Mouse (Mus musculus): Measurements from ENCODE around the gene Tk1. TPM values are rescaled to one million over a fixed set of nuclear protein-coding genes. Genes with fewer than 3 reads are reported as not detected.

Tk1 gene
- polyA plus RNA-seq, 1 experiment from 2014 or later, result 120 TPM

DNA sequence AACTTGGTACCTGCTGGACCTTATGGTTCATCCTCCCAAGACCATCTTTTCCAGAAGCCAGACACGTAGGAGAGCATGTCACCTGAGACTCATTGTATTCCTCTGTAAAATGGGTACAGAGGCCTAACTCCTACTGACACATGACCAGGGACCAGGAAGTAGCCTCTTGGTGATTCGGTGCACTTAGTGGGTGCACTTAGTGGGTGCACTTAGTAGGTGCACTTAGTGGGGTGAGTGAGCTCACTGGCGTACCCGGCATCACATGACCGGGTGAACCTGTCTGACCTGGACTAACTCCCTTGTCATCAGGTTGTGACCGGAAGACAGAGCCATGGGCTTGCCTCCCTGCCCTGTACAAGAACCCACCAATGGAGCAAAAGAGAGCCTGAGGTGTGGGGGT is 19.1 kb downstream of the Tk1 start:
- no peak overlapping the region for H3K9ac ChIP-seq (ENCODE audit: low read length)
- WGBS, result 96% methylated on average over 6 of the region's 6 CpGs
- H3K9me3 ChIP-seq (replicated peaks; ENCODE audit: control insufficient read depth, low read length), result no peaks in the 10 kb centered on the region
- no peak overlapping the region for H3K4me3 ChIP-seq (replicated peaks; ENCODE audit: low read length)
- H3K36me3 ChIP-seq (ENCODE audit: control insufficient read depth, insufficient read depth, low read length), result no peaks in the 10 kb centered on the region
- H3K4me1 ChIP-seq (ENCODE audit: control insufficient read depth, insufficient read depth, low read length), result peaks cover 14% of the 10 kb centered on the region
- H3K27ac ChIP-seq (ENCODE audit: low read length), result no peak overlapping the region
- no peak for ATAC-seq (ENCODE audit: insufficient read depth, low FRiP score)
- H3K27me3 ChIP-seq (ENCODE audit: control insufficient read depth, insufficient read depth, low read length), result no peaks in the 10 kb centered on the region
- H3K4me2 ChIP-seq (ENCODE audit: low read depth, low read length), result no peak overlapping the region

DNA sequence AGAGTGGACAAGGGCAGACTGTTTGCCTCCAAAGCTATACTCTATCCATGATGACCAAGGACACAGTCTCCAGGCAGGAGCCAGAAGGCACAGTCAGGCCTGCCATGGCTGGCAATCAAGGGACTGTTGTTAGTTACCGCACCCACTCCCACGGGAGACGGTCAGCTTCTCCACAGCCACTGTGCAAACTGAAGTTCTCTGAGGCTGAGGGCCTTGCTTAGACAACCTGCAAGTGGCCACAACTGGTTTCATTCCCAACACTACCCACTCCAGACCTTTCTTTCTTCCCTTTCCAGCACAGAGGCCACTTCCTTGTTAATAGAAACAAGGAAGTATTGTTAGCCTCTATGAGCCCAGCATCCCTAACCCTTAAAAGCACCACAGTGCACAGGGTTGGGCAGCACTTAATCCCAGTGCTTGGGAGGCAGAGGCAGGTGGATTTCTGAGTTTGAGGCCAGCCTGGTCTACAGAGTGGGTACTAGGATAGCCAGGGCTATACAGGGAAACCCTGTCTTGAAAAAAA is 22.7 kb downstream of the Tk1 start:
- Histone ChIP-seq H3K9me3 (replicated peaks; ENCODE audit: control insufficient read depth, low read length) (no peaks in the 10 kb centered on the region), H3K27ac (ENCODE audit: low read length) (no peak overlapping the region), H3K9ac (ENCODE audit: low read length) (no peak overlapping the region), H3K4me2 (ENCODE audit: low read depth, low read length) (no peak overlapping the region), H3K36me3 (ENCODE audit: control insufficient read depth, insufficient read depth, low read length) (no peaks in the 10 kb centered on the region), H3K27me3 (ENCODE audit: control insufficient read depth, insufficient read depth, low read length) (no peaks in the 10 kb centered on the region), H3K4me3 (replicated peaks; ENCODE audit: low read length) (no peak overlapping the region), H3K4me1 (ENCODE audit: control insufficient read depth, insufficient read depth, low read length) (peaks cover 2% of the 10 kb centered on the region; the same call in 1 of the 2 replicates)
- WGBS, result 82% methylated on average over 3 of the region's 3 CpGs
- ATAC-seq (ENCODE audit: insufficient read depth, low FRiP score), result no peak

DNA sequence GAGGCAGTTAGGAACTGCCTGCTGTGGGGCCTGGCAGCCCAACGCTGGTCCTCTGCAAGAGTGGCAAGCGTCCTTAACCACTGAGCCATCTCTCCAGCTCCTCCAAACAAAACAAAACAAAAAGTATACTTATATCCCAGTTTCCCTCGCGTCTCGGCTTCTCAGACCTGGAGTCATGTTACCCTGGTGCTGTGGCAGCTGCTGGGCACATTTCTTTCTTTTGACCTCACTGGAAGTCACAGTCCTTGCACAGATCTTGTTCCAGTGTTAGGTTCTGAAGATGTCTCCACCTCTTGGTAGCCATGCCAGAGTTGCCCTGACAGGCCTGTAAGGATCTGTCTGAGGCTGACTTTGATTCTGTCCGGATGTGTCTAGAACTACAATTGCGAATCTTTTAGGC is 24.2 kb downstream of the Tk1 start:
- ATAC-seq (ENCODE audit: insufficient read depth, low FRiP score), result no peak
- Histone ChIP-seq H3K9me3 (replicated peaks; ENCODE audit: control insufficient read depth, low read length) (no peaks in the 10 kb centered on the region), H3K27me3 (ENCODE audit: control insufficient read depth, insufficient read depth, low read length) (no peaks in the 10 kb centered on the region), H3K4me1 (ENCODE audit: control insufficient read depth, insufficient read depth, low read length) (peaks cover 8% of the 10 kb centered on the region; the same call in 1 of the 2 replicates), H3K9ac (ENCODE audit: low read length) (no peak overlapping the region), H3K4me2 (ENCODE audit: low read depth, low read length) (no peak overlapping the region), H3K36me3 (ENCODE audit: control insufficient read depth, insufficient read depth, low read length) (no peaks in the 10 kb centered on the region), H3K4me3 (replicated peaks; ENCODE audit: low read length) (no peak overlapping the region), H3K27ac (ENCODE audit: low read length) (no peak overlapping the region)
- WGBS, result 67% methylated on average over 7 of the region's 7 CpGs

DNA sequence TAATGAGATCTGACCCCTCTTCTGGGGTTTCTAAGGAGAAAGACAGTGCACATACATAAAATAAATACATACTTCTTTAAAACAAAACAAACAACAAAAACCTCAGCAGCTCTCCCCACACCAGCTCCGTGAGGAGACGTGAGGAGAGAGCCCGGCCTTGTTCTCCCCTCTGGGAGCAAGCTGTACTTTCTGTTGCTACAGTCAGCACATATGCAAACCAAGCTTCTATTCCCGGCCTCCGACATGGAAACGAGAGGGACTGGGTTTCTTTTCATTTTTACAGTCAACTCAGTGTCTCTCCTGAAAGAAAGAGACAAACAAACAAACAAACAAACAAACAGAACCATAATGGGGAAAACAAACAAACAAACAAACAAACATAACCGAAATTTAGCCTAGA is 25.9 kb downstream of the Tk1 start:
- Histone ChIP-seq H3K27ac (ENCODE audit: low read length) (no peak overlapping the region), H3K9me3 (replicated peaks; ENCODE audit: control insufficient read depth, low read length) (no peaks in the 10 kb centered on the region), H3K4me2 (ENCODE audit: low read depth, low read length) (no peak overlapping the region), H3K36me3 (ENCODE audit: control insufficient read depth, insufficient read depth, low read length) (no peaks in the 10 kb centered on the region), H3K4me1 (ENCODE audit: control insufficient read depth, insufficient read depth, low read length) (peaks cover 8% of the 10 kb centered on the region; the same call in 1 of the 2 replicates), H3K27me3 (ENCODE audit: control insufficient read depth, insufficient read depth, low read length) (no peaks in the 10 kb centered on the region), H3K4me3 (replicated peaks; ENCODE audit: low read length) (no peak overlapping the region), H3K9ac (ENCODE audit: low read length) (no peak overlapping the region)
- 79% methylated on average over 7 of the region's 7 CpGs for WGBS
- ATAC-seq (ENCODE audit: insufficient read depth, low FRiP score), result no peak

DNA sequence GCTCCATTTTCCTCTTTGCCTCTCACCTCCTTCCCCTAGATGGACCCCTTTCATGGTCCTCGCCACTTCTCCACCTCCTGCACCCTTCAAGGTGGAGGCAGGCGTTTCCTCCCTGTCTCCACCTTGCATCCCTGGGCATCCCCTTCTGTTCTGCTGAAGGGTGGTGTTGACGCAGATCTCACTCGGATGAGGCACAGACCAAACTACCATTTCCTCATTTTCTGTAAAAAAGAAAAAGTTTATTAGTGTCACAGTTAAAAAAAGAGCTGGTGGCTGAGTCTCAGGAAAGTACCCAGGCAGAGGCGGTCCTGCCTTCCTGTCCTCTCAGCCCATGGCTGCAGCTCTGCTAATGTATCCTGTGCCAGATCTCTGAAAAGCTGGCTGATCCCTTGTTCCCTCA is 26.7 kb downstream of the Tk1 start:
- Histone ChIP-seq H3K4me1 (ENCODE audit: control insufficient read depth, insufficient read depth, low read length) (peaks cover 8% of the 10 kb centered on the region; the same call in 1 of the 2 replicates), H3K27ac (ENCODE audit: low read length) (no peak overlapping the region), H3K4me3 (replicated peaks; ENCODE audit: low read length) (no peak overlapping the region), H3K9me3 (replicated peaks; ENCODE audit: control insufficient read depth, low read length) (no peaks in the 10 kb centered on the region), H3K4me2 (ENCODE audit: low read depth, low read length) (no peak overlapping the region), H3K36me3 (ENCODE audit: control insufficient read depth, insufficient read depth, low read length) (no peaks in the 10 kb centered on the region), H3K27me3 (ENCODE audit: control insufficient read depth, insufficient read depth, low read length) (no peaks in the 10 kb centered on the region), H3K9ac (ENCODE audit: low read length) (no peak overlapping the region)
- no peak for ATAC-seq (ENCODE audit: insufficient read depth, low FRiP score)
- 70% methylated on average over 5 of the region's 5 CpGs for WGBS

DNA sequence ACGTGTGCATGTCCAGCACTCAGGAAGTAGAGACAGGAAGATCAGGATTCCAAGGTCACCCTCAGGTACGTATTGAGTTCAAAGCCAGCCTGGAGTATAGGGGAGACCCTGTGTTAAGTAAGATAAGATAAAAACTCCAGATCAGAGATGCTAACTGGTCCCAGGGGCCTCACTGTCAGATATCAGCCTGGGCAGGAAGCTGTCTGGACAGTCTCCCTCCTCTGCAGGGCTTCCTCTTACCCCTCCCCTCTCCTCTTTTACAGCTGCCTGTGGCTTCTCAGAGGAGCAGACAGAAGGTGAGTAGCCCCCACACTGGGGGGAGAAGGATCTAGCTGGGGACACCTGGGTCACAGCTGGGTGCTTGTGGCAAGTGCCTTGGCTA is 27.7 kb downstream of the Tk1 start:
- peaks cover 8% of the 10 kb centered on the region; the same call in 1 of the 2 replicates for H3K4me1 ChIP-seq (ENCODE audit: control insufficient read depth, insufficient read depth, low read length)
- H3K9me3 ChIP-seq (replicated peaks; ENCODE audit: control insufficient read depth, low read length), result no peaks in the 10 kb centered on the region
- H3K4me3 ChIP-seq (replicated peaks; ENCODE audit: low read length), result no peak overlapping the region
- H3K9ac ChIP-seq (ENCODE audit: low read length), result peak overlapping the region; percentile 23; the same call in 1 of the 2 replicates
- no peaks in the 10 kb centered on the region for H3K27me3 ChIP-seq (ENCODE audit: control insufficient read depth, insufficient read depth, low read length)
- H3K27ac ChIP-seq (ENCODE audit: low read length), result no peak overlapping the region
- ATAC-seq (ENCODE audit: insufficient read depth, low FRiP score), result no peak
- H3K4me2 ChIP-seq (ENCODE audit: low read depth, low read length), result no peak overlapping the region
- 39% methylated on average over 2 of the region's 2 CpGs for WGBS
- no peaks in the 10 kb centered on the region for H3K36me3 ChIP-seq (ENCODE audit: control insufficient read depth, insufficient read depth, low read length)

DNA sequence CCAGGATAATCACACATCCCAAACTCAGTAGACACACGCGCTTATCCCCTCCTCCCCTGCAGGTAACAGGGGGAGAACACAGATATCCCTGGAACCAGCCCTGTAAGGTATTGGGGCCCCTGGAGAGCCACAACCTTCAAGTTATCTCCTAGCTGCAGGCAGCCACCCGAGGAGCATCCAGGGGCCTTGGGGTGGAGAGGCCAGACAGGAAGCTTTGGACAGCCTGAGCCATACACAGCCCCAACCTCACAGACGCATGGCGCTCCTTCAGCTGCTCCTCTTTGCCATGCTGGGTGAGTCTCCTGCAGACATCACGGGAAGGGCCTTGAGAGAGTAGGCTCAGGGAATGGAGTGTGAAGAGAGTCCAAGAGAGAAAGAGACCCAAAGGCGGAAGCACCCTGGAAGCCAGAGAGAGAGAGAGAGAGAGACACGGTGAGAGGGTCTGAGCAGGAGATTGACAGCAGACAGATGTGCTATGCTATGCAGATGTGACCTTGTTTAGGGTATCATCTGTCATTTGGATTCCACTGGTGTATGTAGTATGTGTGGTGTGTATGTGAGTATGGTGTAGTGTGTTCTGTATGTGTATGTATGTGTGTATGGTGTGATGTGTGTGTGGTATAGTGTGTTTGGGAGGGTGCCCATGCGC is 28.3 kb downstream of the Tk1 start, which contains the start of gene 6030468B19Rik:
TSS of gene 6030468B19Rik (plus strand) at position 150 of the 649 bp plus-strand sequence.
- no peaks in the 10 kb centered on the region for H3K36me3 ChIP-seq (ENCODE audit: control insufficient read depth, insufficient read depth, low read length)
- WGBS, result 51% methylated on average over 9 of the region's 9 CpGs
- peak within 1 kb of the TSS; percentile 23; the same call in 1 of the 2 replicates for H3K9ac ChIP-seq (ENCODE audit: low read length)
- H3K4me2 ChIP-seq (ENCODE audit: low read depth, low read length), result no peak within 1 kb of the TSS
- H3K27me3 ChIP-seq (ENCODE audit: control insufficient read depth, insufficient read depth, low read length), result no peaks in the 10 kb centered on the region
- H3K4me1 ChIP-seq (ENCODE audit: control insufficient read depth, insufficient read depth, low read length), result peaks cover 9% of the 10 kb centered on the region
- no peak within 1 kb of the TSS for H3K27ac ChIP-seq (ENCODE audit: low read length)
- H3K9me3 ChIP-seq (replicated peaks; ENCODE audit: control insufficient read depth, low read length), result no peaks in the 10 kb centered on the region
- H3K4me3 ChIP-seq (replicated peaks; ENCODE audit: low read length), result no peak within 1 kb of the TSS
- peak; percentile 75 for ATAC-seq (ENCODE audit: insufficient read depth, low FRiP score)

DNA sequence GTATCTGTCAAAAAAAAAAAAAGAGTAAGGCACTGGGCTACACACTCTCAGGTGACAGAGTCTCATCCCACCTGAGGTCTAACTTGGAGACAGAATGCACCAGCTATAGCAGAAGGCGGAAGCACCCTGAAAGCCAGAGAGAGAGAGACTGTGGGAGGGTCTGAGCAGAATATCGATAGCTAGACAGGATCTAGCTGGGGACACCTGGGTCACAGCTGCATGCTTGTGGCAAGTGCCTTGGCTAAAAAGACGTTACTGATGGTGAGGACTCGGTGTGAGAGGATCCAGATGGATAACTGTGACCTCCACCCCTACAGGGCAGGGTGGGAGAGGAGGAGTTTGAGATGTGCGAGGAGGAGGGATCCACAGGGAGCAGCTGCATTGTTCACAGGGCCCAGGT is 28.9 kb downstream of the Tk1 start:
- H3K27me3 ChIP-seq (ENCODE audit: control insufficient read depth, insufficient read depth, low read length), result no peaks in the 10 kb centered on the region
- H3K4me3 ChIP-seq (replicated peaks; ENCODE audit: low read length), result no peak overlapping the region
- H3K9me3 ChIP-seq (replicated peaks; ENCODE audit: control insufficient read depth, low read length), result no peaks in the 10 kb centered on the region
- no peaks in the 10 kb centered on the region for H3K36me3 ChIP-seq (ENCODE audit: control insufficient read depth, insufficient read depth, low read length)
- no peak overlapping the region for H3K4me2 ChIP-seq (ENCODE audit: low read depth, low read length)
- H3K4me1 ChIP-seq (ENCODE audit: control insufficient read depth, insufficient read depth, low read length), result peaks cover 16% of the 10 kb centered on the region
- H3K27ac ChIP-seq (ENCODE audit: low read length), result no peak overlapping the region
- ATAC-seq (ENCODE audit: insufficient read depth, low FRiP score), result no peak
- H3K9ac ChIP-seq (ENCODE audit: low read length), result no peak overlapping the region
- WGBS, result 31% methylated on average over 5 of the region's 5 CpGs

DNA sequence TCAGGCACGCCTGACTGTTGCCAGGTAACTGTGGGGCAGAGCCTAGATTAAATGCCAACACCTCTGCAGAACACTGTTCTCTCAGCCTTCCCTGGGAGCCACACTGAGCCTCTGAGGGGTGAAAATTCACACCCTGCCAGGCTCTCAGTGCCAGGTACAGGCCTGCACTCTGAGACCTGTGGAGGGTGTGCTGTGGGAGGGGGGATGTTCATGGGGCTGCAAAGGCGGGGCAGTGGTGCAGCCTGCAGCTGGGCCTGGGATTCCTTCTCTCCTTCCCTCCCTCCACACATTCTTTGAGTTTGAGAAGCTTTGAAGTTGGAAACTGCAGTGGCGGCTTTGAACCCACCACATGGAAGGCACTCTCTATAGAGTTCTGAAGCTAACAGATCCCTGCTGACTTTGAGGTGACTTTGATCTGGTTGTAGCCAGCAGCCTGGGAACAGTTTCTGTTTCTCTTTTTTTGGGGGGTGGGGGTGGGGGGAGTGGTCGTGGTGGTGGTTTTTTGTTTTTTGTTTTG is 31.8 kb downstream of the Tk1 start:
- no peak overlapping the region for H3K4me3 ChIP-seq (replicated peaks; ENCODE audit: low read length)
- no peaks in the 10 kb centered on the region for H3K27me3 ChIP-seq (ENCODE audit: control insufficient read depth, insufficient read depth, low read length)
- no peak overlapping the region for H3K9ac ChIP-seq (ENCODE audit: low read length)
- no peaks in the 10 kb centered on the region for H3K9me3 ChIP-seq (replicated peaks; ENCODE audit: control insufficient read depth, low read length)
- H3K27ac ChIP-seq (ENCODE audit: low read length), result no peak overlapping the region
- H3K36me3 ChIP-seq (ENCODE audit: control insufficient read depth, insufficient read depth, low read length), result no peaks in the 10 kb centered on the region
- no peak for ATAC-seq (ENCODE audit: insufficient read depth, low FRiP score)
- H3K4me1 ChIP-seq (ENCODE audit: control insufficient read depth, insufficient read depth, low read length), result peaks cover 25% of the 10 kb centered on the region
- no peak overlapping the region for H3K4me2 ChIP-seq (ENCODE audit: low read depth, low read length)
- WGBS, result 60% methylated on average over 4 of the region's 4 CpGs

All from stomach, embryonic 16.5 days (tissue).